Mouse (Mus musculus): ENCODE measurements around the gene Col2a1.

The Col2a1 gene

GRCm38 (mm10) chr15:98002991-98003821 lies 1.3 kb downstream of the Col2a1 start:
- DNase-seq (ENCODE audit: low spot score) = no peak

- no peak for DNase-seq (ENCODE audit: low spot score)
These were observed 2.1 kb downstream of the Col2a1 start for GRCm38 (mm10) chr15:98002113-98002990.

- no peak for DNase-seq (ENCODE audit: low spot score)
These were observed 3.0 kb downstream of the Col2a1 start for GRCm38 (mm10) chr15:98001321-98002112.

GRCm38 (mm10) chr15:97999991-98000390 lies 4.5 kb downstream of the Col2a1 start:
- DNase-seq (ENCODE audit: low spot score) = no peak

GRCm38 (mm10) chr15:97999546-97999945 lies 4.9 kb downstream of the Col2a1 start:
- no peak for DNase-seq (ENCODE audit: low spot score)

GRCm38 (mm10) chr15:97996716-97997256 lies 7.7 kb downstream of the Col2a1 start:
- peak; percentile 30 for DNase-seq (ENCODE audit: low spot score)

GRCm38 (mm10) chr15:97992712-97993286 lies 11.7 kb downstream of the Col2a1 start:
- DNase-seq (ENCODE audit: low spot score) = peak; percentile 74

GRCm38 (mm10) chr15:97992027-97992711 lies 12.3 kb downstream of the Col2a1 start:
- no peak for DNase-seq (ENCODE audit: low spot score)

- DNase-seq (ENCODE audit: low spot score) = no peak
These were observed 13.1 kb downstream of the Col2a1 start for GRCm38 (mm10) chr15:97991285-97991895.

- no peak for DNase-seq (ENCODE audit: low spot score)
These were observed 13.8 kb downstream of the Col2a1 start for GRCm38 (mm10) chr15:97990721-97991120.

GRCm38 (mm10) chr15:97990124-97990523 lies 14.4 kb downstream of the Col2a1 start:
- DNase-seq (ENCODE audit: low spot score) = peak; percentile 19

GRCm38 (mm10) chr15:97989544-97989943 lies 15.0 kb downstream of the Col2a1 start:
- no peak for DNase-seq (ENCODE audit: low spot score)

GRCm38 (mm10) chr15:97981560-97981959 lies 22.9 kb downstream of the Col2a1 start:
- DNase-seq (ENCODE audit: low spot score) = no peak

GRCm38 (mm10) chr15:97973248-97974005 lies 31.1 kb downstream of the Col2a1 start:
- DNase-seq (ENCODE audit: low spot score) = no peak

- DNase-seq (ENCODE audit: low spot score) = no peak
These were observed 31.9 kb downstream of the Col2a1 start for GRCm38 (mm10) chr15:97972580-97972979.

GRCm38 (mm10) chr15:97970299-97970698 lies 34.2 kb downstream of the Col2a1 start:
- DNase-seq (ENCODE audit: low spot score) = no peak

GRCm38 (mm10) chr15:97965311-97966045 lies 39.0 kb downstream of the Col2a1 start:
- DNase-seq (ENCODE audit: low spot score) = no peak

- DNase-seq (ENCODE audit: low spot score) = no peak
These were observed 39.7 kb downstream of the Col2a1 start for GRCm38 (mm10) chr15:97964836-97965187.

All from ovary, adult 18-20 months (tissue).